Mouse (Mus musculus): ENCODE measurements around the gene Lrrc73. TPM values are rescaled to one million over a fixed set of nuclear protein-coding genes. Genes with fewer than 3 reads are reported as not detected.

The Lrrc73 gene
- polyA plus RNA-seq (2015; fragmentation: Nextera tagmentation; extraction: Ambion mirVana) = 9.6 and 12.6 TPM in 2 replicates

GRCm38 (mm10) chr17:46253452-46254084 lies at the start of gene Lrrc73:
Gene Lrrc73 (plus strand): TSS chr17:46253531.
- WGBS = 2% methylated on average over 46 of the region's 48 CpGs
- H3K36me3 ChIP-seq (ENCODE audit: control insufficient read depth, insufficient read depth) = peaks cover 20% of the 10 kb centered on the region
- no peaks in the 10 kb centered on the region for H3K9me3 ChIP-seq (ENCODE audit: control insufficient read depth, low read length)
- H3K27ac ChIP-seq (ENCODE audit: low read length) = peak within 1 kb of the TSS; percentile 78
- peaks cover 29% of the 10 kb centered on the region for H3K4me1 ChIP-seq (replicated peaks; ENCODE audit: control insufficient read depth, insufficient read depth, low read length)
- peak; percentile 94 for ATAC-seq
- peak within 1 kb of the TSS; percentile 92 for H3K4me3 ChIP-seq (replicated peaks; ENCODE audit: low read length)
- H3K27me3 ChIP-seq (replicated peaks; ENCODE audit: control insufficient read depth, insufficient read depth, low read length) = 0 out of 2 replicates have a peak, but pooled peaks cover 4% of the 10 kb centered on the region
- H3K4me2 ChIP-seq (ENCODE audit: low read length) = peak within 1 kb of the TSS; percentile 96
- peak within 1 kb of the TSS; percentile 84 for H3K9ac ChIP-seq (replicated peaks; ENCODE audit: low read depth, low read length)

- ATAC-seq = no peak
- no peak overlapping the region for H3K4me2 ChIP-seq (ENCODE audit: low read length)
- H3K4me1 ChIP-seq (replicated peaks; ENCODE audit: control insufficient read depth, insufficient read depth, low read length) = peaks cover 17% of the 10 kb centered on the region
- no peaks in the 10 kb centered on the region for H3K27me3 ChIP-seq (replicated peaks; ENCODE audit: control insufficient read depth, insufficient read depth, low read length)
- no peak overlapping the region for H3K9ac ChIP-seq (replicated peaks; ENCODE audit: low read depth, low read length)
- no peak overlapping the region for H3K4me3 ChIP-seq (replicated peaks; ENCODE audit: low read length)
- peaks cover 33% of the 10 kb centered on the region for H3K36me3 ChIP-seq (ENCODE audit: control insufficient read depth, insufficient read depth)
- no peaks in the 10 kb centered on the region for H3K9me3 ChIP-seq (ENCODE audit: control insufficient read depth, low read length)
- H3K27ac ChIP-seq (ENCODE audit: low read length) = no peak overlapping the region
Measured at GRCm38 (mm10) chr17:46206676-46207075, 46.7 kb upstream of the Lrrc73 start.

GRCm38 (mm10) chr17:46210550-46210949 lies 42.8 kb upstream of the Lrrc73 start:
- no peaks in the 10 kb centered on the region for H3K4me1 ChIP-seq (replicated peaks; ENCODE audit: control insufficient read depth, insufficient read depth, low read length)
- H3K4me2 ChIP-seq (ENCODE audit: low read length) = no peak overlapping the region
- no peak for ATAC-seq
- 86% methylated on average over 3 of the region's 3 CpGs for WGBS
- no peak overlapping the region for H3K9ac ChIP-seq (replicated peaks; ENCODE audit: low read depth, low read length)
- no peak overlapping the region for H3K27ac ChIP-seq (ENCODE audit: low read length)
- H3K4me3 ChIP-seq (replicated peaks; ENCODE audit: low read length) = no peak overlapping the region
- no peaks in the 10 kb centered on the region for H3K27me3 ChIP-seq (replicated peaks; ENCODE audit: control insufficient read depth, insufficient read depth, low read length)
- no peaks in the 10 kb centered on the region for H3K9me3 ChIP-seq (ENCODE audit: control insufficient read depth, low read length)
- H3K36me3 ChIP-seq (ENCODE audit: control insufficient read depth, insufficient read depth) = peaks cover 48% of the 10 kb centered on the region

- no peak overlapping the region for H3K4me3 ChIP-seq (replicated peaks; ENCODE audit: low read length)
- H3K9me3 ChIP-seq (ENCODE audit: control insufficient read depth, low read length) = no peaks in the 10 kb centered on the region
- no peak overlapping the region for H3K4me2 ChIP-seq (ENCODE audit: low read length)
- no peak overlapping the region for H3K27ac ChIP-seq (ENCODE audit: low read length)
- H3K4me1 ChIP-seq (replicated peaks; ENCODE audit: control insufficient read depth, insufficient read depth, low read length) = no peaks in the 10 kb centered on the region
- no peak overlapping the region for H3K9ac ChIP-seq (replicated peaks; ENCODE audit: low read depth, low read length)
- no peak for ATAC-seq
- no peaks in the 10 kb centered on the region for H3K27me3 ChIP-seq (replicated peaks; ENCODE audit: control insufficient read depth, insufficient read depth, low read length)
- H3K36me3 ChIP-seq (ENCODE audit: control insufficient read depth, insufficient read depth) = peaks cover 47% of the 10 kb centered on the region
- 92% methylated on average over 3 of the region's 3 CpGs for WGBS
Measured at GRCm38 (mm10) chr17:46221601-46222000, 31.7 kb upstream of the Lrrc73 start.

GRCm38 (mm10) chr17:46227576-46227975 lies 25.8 kb upstream of the Lrrc73 start:
- no peak for ATAC-seq
- Histone ChIP-seq H3K36me3 (ENCODE audit: control insufficient read depth, insufficient read depth) (peaks cover 48% of the 10 kb centered on the region), H3K4me2 (ENCODE audit: low read length) (no peak overlapping the region), H3K9me3 (ENCODE audit: control insufficient read depth, low read length) (no peaks in the 10 kb centered on the region), H3K27ac (ENCODE audit: low read length) (no peak overlapping the region), H3K9ac (replicated peaks; ENCODE audit: low read depth, low read length) (no peak overlapping the region), H3K27me3 (replicated peaks; ENCODE audit: control insufficient read depth, insufficient read depth, low read length) (no peaks in the 10 kb centered on the region), H3K4me1 (replicated peaks; ENCODE audit: control insufficient read depth, insufficient read depth, low read length) (no peaks in the 10 kb centered on the region), H3K4me3 (replicated peaks; ENCODE audit: low read length) (no peak overlapping the region)
- 89% methylated on average over 7 of the region's 7 CpGs for WGBS

GRCm38 (mm10) chr17:46236067-46236466 lies 17.3 kb upstream of the Lrrc73 start:
- Histone ChIP-seq H3K4me3 (replicated peaks; ENCODE audit: low read length) (no peak overlapping the region), H3K27ac (ENCODE audit: low read length) (no peak overlapping the region), H3K9ac (replicated peaks; ENCODE audit: low read depth, low read length) (no peak overlapping the region), H3K27me3 (replicated peaks; ENCODE audit: control insufficient read depth, insufficient read depth, low read length) (no peaks in the 10 kb centered on the region), H3K4me2 (ENCODE audit: low read length) (no peak overlapping the region), H3K4me1 (replicated peaks; ENCODE audit: control insufficient read depth, insufficient read depth, low read length) (no peaks in the 10 kb centered on the region), H3K9me3 (ENCODE audit: control insufficient read depth, low read length) (no peaks in the 10 kb centered on the region), H3K36me3 (ENCODE audit: control insufficient read depth, insufficient read depth) (peaks cover 48% of the 10 kb centered on the region)
- WGBS = 85% methylated on average over 1 of the region's 1 CpGs
- ATAC-seq = no peak

GRCm38 (mm10) chr17:46237079-46237478 lies 16.3 kb upstream of the Lrrc73 start:
- no peak for ATAC-seq
- no peaks in the 10 kb centered on the region for H3K9me3 ChIP-seq (ENCODE audit: control insufficient read depth, low read length)
- H3K27me3 ChIP-seq (replicated peaks; ENCODE audit: control insufficient read depth, insufficient read depth, low read length) = no peaks in the 10 kb centered on the region
- WGBS = 91% methylated on average over 6 of the region's 6 CpGs
- no peak overlapping the region for H3K4me2 ChIP-seq (ENCODE audit: low read length)
- no peak overlapping the region for H3K9ac ChIP-seq (replicated peaks; ENCODE audit: low read depth, low read length)
- no peaks in the 10 kb centered on the region for H3K4me1 ChIP-seq (replicated peaks; ENCODE audit: control insufficient read depth, insufficient read depth, low read length)
- no peak overlapping the region for H3K4me3 ChIP-seq (replicated peaks; ENCODE audit: low read length)
- H3K36me3 ChIP-seq (ENCODE audit: control insufficient read depth, insufficient read depth) = peaks cover 54% of the 10 kb centered on the region
- no peak overlapping the region for H3K27ac ChIP-seq (ENCODE audit: low read length)

GRCm38 (mm10) chr17:46237480-46237879 lies 15.9 kb upstream of the Lrrc73 start:
- Histone ChIP-seq H3K4me1 (replicated peaks; ENCODE audit: control insufficient read depth, insufficient read depth, low read length) (no peaks in the 10 kb centered on the region), H3K36me3 (ENCODE audit: control insufficient read depth, insufficient read depth) (peaks cover 55% of the 10 kb centered on the region), H3K27ac (ENCODE audit: low read length) (no peak overlapping the region), H3K9me3 (ENCODE audit: control insufficient read depth, low read length) (no peaks in the 10 kb centered on the region), H3K9ac (replicated peaks; ENCODE audit: low read depth, low read length) (no peak overlapping the region), H3K4me2 (ENCODE audit: low read length) (no peak overlapping the region), H3K4me3 (replicated peaks; ENCODE audit: low read length) (no peak overlapping the region), H3K27me3 (replicated peaks; ENCODE audit: control insufficient read depth, insufficient read depth, low read length) (no peaks in the 10 kb centered on the region)
- no peak for ATAC-seq
- WGBS = 80% methylated on average over 5 of the region's 5 CpGs

- Histone ChIP-seq H3K9ac (replicated peaks; ENCODE audit: low read depth, low read length) (no peak overlapping the region), H3K27me3 (replicated peaks; ENCODE audit: control insufficient read depth, insufficient read depth, low read length) (no peaks in the 10 kb centered on the region), H3K4me1 (replicated peaks; ENCODE audit: control insufficient read depth, insufficient read depth, low read length) (no peaks in the 10 kb centered on the region), H3K36me3 (ENCODE audit: control insufficient read depth, insufficient read depth) (peaks cover 65% of the 10 kb centered on the region), H3K27ac (ENCODE audit: low read length) (no peak overlapping the region), H3K4me2 (ENCODE audit: low read length) (no peak overlapping the region), H3K4me3 (replicated peaks; ENCODE audit: low read length) (no peak overlapping the region), H3K9me3 (ENCODE audit: control insufficient read depth, low read length) (no peaks in the 10 kb centered on the region)
- no peak for ATAC-seq
- WGBS = 94% methylated on average over 15 of the region's 15 CpGs
Measured at GRCm38 (mm10) chr17:46239516-46240114, 13.7 kb upstream of the Lrrc73 start.
